Mouse (Mus musculus): ENCODE measurements around the gene Ntn5. TPM values are rescaled to one million over a fixed set of nuclear protein-coding genes. Genes with fewer than 3 reads are reported as not detected.
A peak's percentile ranks its signal among the peaks of the same experiment; 100 is the strongest.

The Ntn5 gene
- total RNA-seq, 2 experiments from 2014 or later, result not detected

DNA sequence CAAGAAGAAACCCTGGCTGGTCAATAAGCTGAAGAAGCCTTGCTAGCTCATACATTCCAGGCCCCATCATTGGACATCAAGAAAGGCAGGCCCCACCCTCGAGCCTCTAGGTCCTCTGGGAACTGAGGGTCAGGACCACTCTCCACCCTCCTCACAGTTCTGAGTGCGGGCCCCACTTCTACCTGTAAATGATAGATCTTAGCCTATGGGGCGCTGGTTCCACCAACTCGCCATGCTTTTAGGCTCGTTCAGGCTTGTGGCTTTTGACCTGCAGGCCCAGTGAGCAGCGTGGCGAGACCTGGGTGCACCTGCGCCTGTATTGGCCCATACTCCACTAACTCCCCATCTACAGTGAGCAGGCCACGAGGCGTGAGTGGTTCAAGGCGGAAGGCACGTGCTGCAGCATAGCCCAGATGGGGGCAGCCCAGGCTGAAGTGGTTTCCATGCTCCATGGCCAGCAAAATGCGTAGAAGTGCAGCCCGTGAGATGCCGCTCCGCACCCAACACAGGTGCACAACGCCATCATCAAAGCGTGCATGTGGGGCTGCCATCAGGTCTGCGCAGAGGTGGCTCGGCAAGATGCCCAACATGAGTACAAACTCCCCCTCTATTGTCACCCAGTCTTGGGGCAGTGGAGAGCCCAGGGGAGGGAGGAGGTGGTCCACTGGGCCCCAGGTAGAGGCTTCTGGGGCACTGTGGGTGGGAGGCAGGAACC, 26.8 kb downstream of the Ntn5 start:
- ATAC-seq (replicated peaks; ENCODE audit: poor library complexity), result no peak

DNA sequence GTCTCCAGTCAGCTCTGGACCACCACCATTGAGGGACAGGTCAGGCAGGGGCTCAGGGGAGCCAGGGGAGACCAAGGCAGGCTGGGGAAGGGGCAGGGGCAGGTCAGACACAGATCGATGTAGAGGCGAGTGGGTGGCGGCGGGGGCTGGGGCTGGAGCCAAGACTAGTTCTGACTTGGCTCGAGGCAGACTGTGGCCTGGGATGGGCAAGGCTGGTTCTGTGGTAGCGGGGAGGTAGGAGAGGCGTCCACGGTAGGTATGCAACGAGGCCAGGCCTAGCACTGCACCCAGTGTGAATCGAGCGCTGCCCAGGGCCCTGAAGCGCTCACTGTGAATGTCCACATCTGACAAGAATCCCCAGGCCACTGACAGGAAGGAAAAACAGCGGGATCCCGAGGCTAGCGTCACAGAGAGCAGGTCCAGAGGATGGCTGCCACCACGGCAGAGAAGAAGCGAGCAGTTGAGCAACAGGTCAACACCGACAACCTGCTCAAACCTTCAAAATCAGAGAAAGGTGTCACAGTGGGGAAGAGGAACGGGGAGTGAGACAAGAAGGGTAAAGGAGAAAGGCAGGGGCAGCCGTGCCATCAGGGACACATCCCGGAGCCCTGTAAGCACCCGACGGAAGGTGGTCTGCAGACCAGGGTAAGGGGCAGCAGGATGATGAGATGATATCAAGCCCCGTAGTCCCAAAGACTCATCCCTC, 27.6 kb downstream of the Ntn5 start:
- no peak for ATAC-seq (replicated peaks; ENCODE audit: poor library complexity)

GRCm38 (mm10) chr7:45712022-45712757, 28.4 kb downstream of the Ntn5 start:
- no peak for ATAC-seq (replicated peaks; ENCODE audit: poor library complexity)

DNA sequence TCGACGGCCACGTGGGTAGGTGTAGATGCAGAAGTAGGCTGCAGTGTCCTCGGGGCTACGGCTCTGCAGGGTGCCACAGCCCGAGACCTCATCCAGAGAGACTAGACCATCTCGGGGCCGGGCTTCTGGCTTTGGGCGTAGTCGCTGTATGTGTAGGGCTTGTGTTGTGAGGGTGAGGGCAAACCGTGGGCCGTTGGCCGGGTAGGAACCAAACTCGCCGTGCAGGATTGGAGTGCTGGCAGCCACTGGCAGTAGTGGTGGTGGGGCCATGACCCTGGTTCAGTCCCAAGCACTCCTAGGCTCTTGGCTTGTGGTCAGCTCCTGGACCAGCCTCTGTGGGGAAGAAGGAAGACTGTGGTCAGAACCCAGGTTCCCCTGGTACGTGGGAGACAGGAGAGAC, 29.6 kb downstream of the Ntn5 start:
- ATAC-seq (replicated peaks; ENCODE audit: poor library complexity), result no peak

DNA sequence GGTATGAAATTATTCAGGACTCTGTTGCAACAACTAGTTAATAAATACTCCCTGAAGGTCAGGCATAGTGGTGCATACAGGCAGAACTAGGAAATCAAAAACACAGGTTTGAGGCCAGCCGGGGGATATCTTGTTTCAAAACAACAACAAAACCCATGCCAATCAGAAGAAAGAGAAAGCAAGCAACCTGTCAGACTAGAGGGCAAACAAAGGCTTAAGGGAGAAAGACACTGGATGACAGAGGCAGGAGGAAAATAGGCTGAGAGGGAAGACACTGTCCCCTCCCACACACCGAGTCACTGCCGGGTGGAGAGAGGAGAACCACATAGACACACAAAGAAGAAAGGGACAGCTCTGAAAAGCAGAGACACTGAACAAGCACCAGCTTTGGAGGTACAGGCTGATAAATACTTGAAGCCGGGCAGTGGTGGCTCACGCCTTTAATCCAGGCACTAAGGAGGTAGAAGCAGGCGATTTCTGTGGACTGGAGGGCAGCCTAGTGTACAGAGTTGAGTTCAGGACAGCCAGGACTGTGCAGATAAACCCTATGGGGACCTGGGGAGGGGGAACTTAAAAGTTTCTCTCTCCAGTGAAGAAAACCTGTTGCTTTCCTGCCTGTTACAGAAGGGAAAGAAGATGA, 30.2 kb downstream of the Ntn5 start:
- no peak for ATAC-seq (replicated peaks; ENCODE audit: poor library complexity)

DNA sequence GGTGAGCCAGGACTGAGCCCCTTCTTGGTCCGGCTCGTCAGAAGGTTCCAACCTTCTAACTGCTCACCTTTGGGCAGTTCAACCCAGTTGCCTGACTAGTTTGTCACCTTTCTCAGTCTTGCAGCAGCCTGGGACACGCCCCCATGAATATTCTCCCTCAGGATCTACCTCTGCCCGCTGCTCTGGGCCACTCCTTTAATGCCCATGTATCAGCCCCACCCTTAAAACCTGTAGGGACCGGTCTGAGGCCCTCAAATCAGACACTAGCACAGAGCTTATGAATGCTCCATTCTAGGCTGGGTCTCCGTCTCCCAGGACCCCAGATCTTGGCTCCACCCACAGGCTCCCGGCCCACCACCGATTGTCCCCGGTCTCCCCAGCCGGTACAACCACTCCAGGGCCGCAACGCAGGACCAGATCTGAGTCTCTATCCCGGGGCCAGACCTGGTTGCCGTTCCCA, 30.8 kb downstream of the Ntn5 start:
- ATAC-seq (replicated peaks; ENCODE audit: poor library complexity), result no peak

GRCm38 (mm10) chr7:45715090-45715708, 31.4 kb downstream of the Ntn5 start, which contains the start of gene Rpl18:
Gene Rpl18 (plus strand): TSS chr7:45715457.
- peak; percentile 75 for ATAC-seq (replicated peaks; ENCODE audit: poor library complexity)

DNA sequence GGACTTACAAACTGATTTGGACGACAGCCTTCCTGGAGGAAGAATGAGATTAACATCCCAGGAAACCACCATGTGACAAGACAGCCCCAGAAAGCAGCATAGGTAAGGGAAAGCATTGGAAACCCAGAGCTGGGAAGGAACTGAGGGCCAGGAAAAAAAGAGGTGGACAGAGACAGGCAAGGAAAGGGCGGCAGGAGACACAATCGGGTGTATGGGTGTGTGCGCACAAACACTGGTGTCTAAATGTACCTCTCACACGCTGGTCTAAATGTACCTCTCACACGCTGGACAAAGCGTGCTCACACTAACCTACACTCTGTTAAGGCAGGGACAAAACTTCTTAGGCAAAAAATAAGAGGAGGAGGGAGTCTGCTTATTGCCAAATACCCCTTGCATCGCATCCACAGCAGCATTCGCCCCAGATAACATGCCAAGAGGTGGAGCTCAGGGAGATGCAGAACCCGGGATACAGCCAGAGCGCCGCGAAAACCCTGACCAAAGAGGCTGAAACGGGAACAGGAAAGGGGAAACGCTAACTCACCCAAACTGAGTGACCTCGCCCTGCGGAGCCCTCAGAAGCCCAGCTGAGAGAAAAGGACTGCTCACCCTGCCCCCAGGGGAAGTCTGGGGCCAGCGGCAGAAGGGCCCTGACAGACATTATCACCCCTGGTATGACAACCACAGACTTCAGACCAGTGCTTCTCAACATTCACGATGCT, 32.1 kb downstream of the Ntn5 start:
- ATAC-seq (replicated peaks; ENCODE audit: poor library complexity), result peak; percentile 8

GRCm38 (mm10) chr7:45716460-45716857, 32.6 kb downstream of the Ntn5 start:
- ATAC-seq (replicated peaks; ENCODE audit: poor library complexity), result no peak

GRCm38 (mm10) chr7:45716952-45717917, 33.4 kb downstream of the Ntn5 start:
- ATAC-seq (replicated peaks; ENCODE audit: poor library complexity), result peak; percentile 10

DNA sequence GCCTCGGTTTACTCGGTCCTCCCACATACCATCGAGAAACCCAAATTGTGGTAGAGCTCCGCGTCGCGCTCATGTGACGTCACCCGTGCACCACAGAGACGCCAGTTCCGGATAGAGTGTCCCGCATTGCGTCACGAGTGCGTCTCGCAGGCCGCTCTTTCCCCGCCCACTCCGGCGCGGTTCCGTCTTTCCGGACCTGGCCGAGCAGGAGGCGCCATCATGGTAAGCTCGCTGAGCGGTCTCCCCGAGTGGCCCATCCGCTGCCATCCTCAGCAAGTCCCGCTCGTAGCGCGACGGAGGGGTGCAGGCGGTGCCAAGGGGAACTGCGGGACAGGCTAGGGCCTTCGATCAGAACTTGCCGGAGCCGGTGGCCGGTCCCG, 34.1 kb downstream of the Ntn5 start, which contains the start of gene Sphk2:
Gene Sphk2, minus strand, starts transcription at position 85 of the 380 bp plus-strand sequence.
- ATAC-seq (replicated peaks; ENCODE audit: poor library complexity), result peak; percentile 65

DNA sequence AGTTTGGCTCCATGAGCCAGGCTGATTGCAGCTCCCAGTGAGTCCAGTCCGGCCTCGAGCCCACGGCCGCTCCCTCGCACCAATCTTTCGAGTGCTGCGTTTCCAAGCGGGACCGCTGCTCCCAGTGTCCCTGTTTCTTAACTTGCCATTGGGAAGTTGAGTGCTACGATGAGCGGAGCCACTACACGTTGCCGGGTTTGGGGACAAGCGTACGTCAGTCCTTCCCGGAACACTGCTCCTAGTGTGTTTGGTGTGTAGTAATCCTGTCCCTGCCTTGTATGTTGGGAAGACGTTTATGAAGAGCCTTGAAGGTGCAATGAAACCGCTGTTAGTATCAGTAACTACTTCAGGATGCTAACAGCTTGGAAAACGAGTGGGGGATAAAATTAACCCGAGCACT, 34.5 kb downstream of the Ntn5 start:
- peak; percentile 0; the same call in 1 of the 2 replicates for ATAC-seq (replicated peaks; ENCODE audit: poor library complexity)

DNA sequence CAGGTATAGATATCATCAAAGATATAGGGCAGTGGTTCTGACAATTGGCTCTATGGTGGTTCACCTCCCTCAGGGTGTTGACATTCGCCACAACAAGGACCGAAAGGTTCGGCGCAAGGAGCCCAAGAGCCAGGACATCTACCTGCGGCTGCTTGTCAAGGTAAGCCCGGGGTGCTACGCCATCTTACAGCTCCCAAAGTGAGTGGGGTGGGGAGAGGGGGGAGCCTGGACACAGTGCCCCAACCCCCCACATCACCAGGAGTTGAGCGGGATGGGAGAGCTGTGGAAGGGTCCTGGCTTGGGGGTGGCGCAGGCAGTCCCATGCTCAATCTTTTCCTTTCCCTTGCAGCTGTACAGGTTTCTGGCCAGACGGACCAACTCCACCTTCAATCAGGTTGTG, 35.4 kb downstream of the Ntn5 start:
- ATAC-seq (replicated peaks; ENCODE audit: poor library complexity), result no peak

GRCm38 (mm10) chr7:45719738-45720412, 36.1 kb downstream of the Ntn5 start:
- ATAC-seq (replicated peaks; ENCODE audit: poor library complexity), result no peak

GRCm38 (mm10) chr7:45720413-45721233, 36.8 kb downstream of the Ntn5 start, which contains the start of gene Fam83e:
Gene Fam83e (plus strand): TSS chr7:45721212.
- no peak for ATAC-seq (replicated peaks; ENCODE audit: poor library complexity)

- no peak for ATAC-seq (replicated peaks; ENCODE audit: poor library complexity)
Measured at GRCm38 (mm10) chr7:45721234-45721571, 37.4 kb downstream of the Ntn5 start.

DNA sequence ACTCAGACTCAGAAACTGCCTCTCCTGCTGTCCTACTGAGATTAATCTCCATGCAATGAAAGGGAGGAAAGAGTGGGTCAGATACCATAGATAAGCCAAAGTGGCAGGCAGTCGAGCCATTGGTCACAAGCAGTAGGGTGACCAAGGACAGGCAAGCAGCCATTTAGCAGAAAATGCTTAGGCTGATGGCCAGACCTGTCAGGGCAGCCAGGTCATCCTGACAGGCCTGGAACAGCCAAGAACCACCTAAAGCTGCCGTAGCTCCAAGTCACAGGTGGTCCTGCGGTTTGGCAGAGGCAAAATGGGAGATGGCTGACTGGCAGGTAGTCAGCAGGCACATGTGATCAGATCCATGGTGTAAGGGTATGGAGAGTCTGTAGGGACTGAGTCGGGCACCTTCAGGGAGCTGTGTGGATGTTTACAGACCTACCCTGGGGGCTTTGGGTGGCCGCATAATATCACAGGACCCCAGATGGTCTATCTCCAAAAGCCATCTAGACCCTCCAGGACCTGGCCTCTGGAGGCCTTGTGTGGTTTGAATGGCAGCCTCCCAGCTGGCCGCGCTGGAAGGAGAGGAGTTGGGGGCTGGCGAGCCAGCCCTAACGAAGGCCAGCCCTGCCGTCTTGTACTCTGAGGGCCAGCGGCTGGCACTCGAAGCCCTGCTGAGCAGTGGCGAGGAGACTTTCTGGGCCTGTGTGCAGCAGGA, 38.0 kb downstream of the Ntn5 start:
- ATAC-seq (replicated peaks; ENCODE audit: poor library complexity), result no peak
